Mouse (Mus musculus): ENCODE measurements at regions not wholly inside any gene's neighbourhood (a gene's known extent, or its start where the extent isn't known, plus 50 kb on each side); places are given as distances from the start of the nearest gene placed in this dataset.

GRCm38 (mm10) chr6:109370286-109370685 is 541.8 kb downstream of the Edem1 start:
- 60% methylated on average over 1 of the region's 1 CpGs for WGBS
- Histone ChIP-seq H3K9me3 (ENCODE audit: control insufficient read depth, low read length) (no peaks in the 10 kb centered on the region), H3K9ac (replicated peaks; ENCODE audit: low read length) (no peak overlapping the region), H3K27ac (replicated peaks; ENCODE audit: low read depth, low read length) (no peak overlapping the region), H3K4me2 (ENCODE audit: low read length) (no peak overlapping the region), H3K36me3 (ENCODE audit: control insufficient read depth, insufficient read depth, low read length) (no peaks in the 10 kb centered on the region), H3K4me1 (ENCODE audit: control insufficient read depth, insufficient read depth, low read length) (no peaks in the 10 kb centered on the region), H3K27me3 (ENCODE audit: control insufficient read depth, insufficient read depth, low read length) (no peaks in the 10 kb centered on the region), H3K4me3 (replicated peaks; ENCODE audit: low read depth, low read length) (no peak overlapping the region)
- ATAC-seq (ENCODE audit: low FRiP score, low TSS enrichment) (no peak), DNase-seq (no peak)

GRCm38 (mm10) chr6:109371931-109372330 is 543.5 kb downstream of the Edem1 start:
- no peak overlapping the region for H3K27ac ChIP-seq (replicated peaks; ENCODE audit: low read depth, low read length)
- H3K9me3 ChIP-seq (ENCODE audit: control insufficient read depth, low read length): no peaks in the 10 kb centered on the region
- 71% methylated on average over 3 of the region's 3 CpGs for WGBS
- no peaks in the 10 kb centered on the region for H3K4me1 ChIP-seq (ENCODE audit: control insufficient read depth, insufficient read depth, low read length)
- DNase-seq (no peak), ATAC-seq (ENCODE audit: low FRiP score, low TSS enrichment) (no peak)
- no peaks in the 10 kb centered on the region for H3K36me3 ChIP-seq (ENCODE audit: control insufficient read depth, insufficient read depth, low read length)
- no peaks in the 10 kb centered on the region for H3K27me3 ChIP-seq (ENCODE audit: control insufficient read depth, insufficient read depth, low read length)
- no peak overlapping the region for H3K9ac ChIP-seq (replicated peaks; ENCODE audit: low read length)
- no peak overlapping the region for H3K4me2 ChIP-seq (ENCODE audit: low read length)
- no peak overlapping the region for H3K4me3 ChIP-seq (replicated peaks; ENCODE audit: low read depth, low read length)

- H3K4me3 ChIP-seq (replicated peaks; ENCODE audit: low read depth, low read length): no peak overlapping the region
- no peaks in the 10 kb centered on the region for H3K4me1 ChIP-seq (ENCODE audit: control insufficient read depth, insufficient read depth, low read length)
- H3K4me2 ChIP-seq (ENCODE audit: low read length): no peak overlapping the region
- peak; percentile 10 for DNase-seq
- ATAC-seq (ENCODE audit: low FRiP score, low TSS enrichment): no peak
- no peak overlapping the region for H3K27ac ChIP-seq (replicated peaks; ENCODE audit: low read depth, low read length)
- H3K9me3 ChIP-seq (ENCODE audit: control insufficient read depth, low read length): no peaks in the 10 kb centered on the region
- H3K9ac ChIP-seq (replicated peaks; ENCODE audit: low read length): no peak overlapping the region
- WGBS: 72% methylated on average over 3 of the region's 3 CpGs
- H3K36me3 ChIP-seq (ENCODE audit: control insufficient read depth, insufficient read depth, low read length): no peaks in the 10 kb centered on the region
- no peaks in the 10 kb centered on the region for H3K27me3 ChIP-seq (ENCODE audit: control insufficient read depth, insufficient read depth, low read length)
These were observed 558.8 kb downstream of the Edem1 start for GRCm38 (mm10) chr6:109387212-109387611.

GRCm38 (mm10) chr6:109389781-109390180 is 561.3 kb downstream of the Edem1 start:
- H3K27ac ChIP-seq (replicated peaks; ENCODE audit: low read depth, low read length): no peak overlapping the region
- DNase-seq: no peak
- no peaks in the 10 kb centered on the region for H3K9me3 ChIP-seq (ENCODE audit: control insufficient read depth, low read length)
- no peaks in the 10 kb centered on the region for H3K27me3 ChIP-seq (ENCODE audit: control insufficient read depth, insufficient read depth, low read length)
- no peak for ATAC-seq (ENCODE audit: low FRiP score, low TSS enrichment)
- no peak overlapping the region for H3K4me2 ChIP-seq (ENCODE audit: low read length)
- H3K36me3 ChIP-seq (ENCODE audit: control insufficient read depth, insufficient read depth, low read length): no peaks in the 10 kb centered on the region
- WGBS: 77% methylated on average over 1 of the region's 1 CpGs
- no peaks in the 10 kb centered on the region for H3K4me1 ChIP-seq (ENCODE audit: control insufficient read depth, insufficient read depth, low read length)
- no peak overlapping the region for H3K4me3 ChIP-seq (replicated peaks; ENCODE audit: low read depth, low read length)
- H3K9ac ChIP-seq (replicated peaks; ENCODE audit: low read length): no peak overlapping the region

- DNase-seq (peak; percentile 22), ATAC-seq (ENCODE audit: low FRiP score, low TSS enrichment) (no peak)
- H3K4me3 ChIP-seq (replicated peaks; ENCODE audit: low read depth, low read length): no peak overlapping the region
- no peaks in the 10 kb centered on the region for H3K36me3 ChIP-seq (ENCODE audit: control insufficient read depth, insufficient read depth, low read length)
- no peaks in the 10 kb centered on the region for H3K27me3 ChIP-seq (ENCODE audit: control insufficient read depth, insufficient read depth, low read length)
- no peak overlapping the region for H3K9ac ChIP-seq (replicated peaks; ENCODE audit: low read length)
- H3K9me3 ChIP-seq (ENCODE audit: control insufficient read depth, low read length): no peaks in the 10 kb centered on the region
- 81% methylated on average over 3 of the region's 3 CpGs for WGBS
- no peak overlapping the region for H3K27ac ChIP-seq (replicated peaks; ENCODE audit: low read depth, low read length)
- no peak overlapping the region for H3K4me2 ChIP-seq (ENCODE audit: low read length)
- no peaks in the 10 kb centered on the region for H3K4me1 ChIP-seq (ENCODE audit: control insufficient read depth, insufficient read depth, low read length)
These were observed 570.2 kb downstream of the Edem1 start for GRCm38 (mm10) chr6:109398690-109399089.

GRCm38 (mm10) chr6:109419505-109420239 is 591.2 kb downstream of the Edem1 start:
- Histone ChIP-seq H3K4me2 (ENCODE audit: low read length) (no peak overlapping the region), H3K27ac (replicated peaks; ENCODE audit: low read depth, low read length) (no peak overlapping the region), H3K4me1 (ENCODE audit: control insufficient read depth, insufficient read depth, low read length) (no peaks in the 10 kb centered on the region), H3K9me3 (ENCODE audit: control insufficient read depth, low read length) (no peaks in the 10 kb centered on the region), H3K4me3 (replicated peaks; ENCODE audit: low read depth, low read length) (no peak overlapping the region), H3K9ac (replicated peaks; ENCODE audit: low read length) (no peak overlapping the region), H3K36me3 (ENCODE audit: control insufficient read depth, insufficient read depth, low read length) (no peaks in the 10 kb centered on the region), H3K27me3 (ENCODE audit: control insufficient read depth, insufficient read depth, low read length) (no peaks in the 10 kb centered on the region)
- 89% methylated on average over 5 of the region's 5 CpGs for WGBS
- ATAC-seq (ENCODE audit: low FRiP score, low TSS enrichment) (no peak), DNase-seq (no peak)

GRCm38 (mm10) chr6:109433596-109433995 is 605.2 kb downstream of the Edem1 start:
- no peak for ATAC-seq (ENCODE audit: low FRiP score, low TSS enrichment)

More at GRCm38 (mm10) chr6:109433596-109433995, 605.2 kb downstream of the Edem1 start:
- Histone ChIP-seq H3K27me3 (ENCODE audit: control insufficient read depth, insufficient read depth, low read length) (no peaks in the 10 kb centered on the region), H3K4me2 (ENCODE audit: low read length) (no peak overlapping the region), H3K36me3 (ENCODE audit: control insufficient read depth, insufficient read depth, low read length) (no peaks in the 10 kb centered on the region), H3K9me3 (ENCODE audit: control insufficient read depth, low read length) (no peaks in the 10 kb centered on the region), H3K27ac (replicated peaks; ENCODE audit: low read depth, low read length) (no peak overlapping the region), H3K9ac (replicated peaks; ENCODE audit: low read length) (no peak overlapping the region), H3K4me3 (replicated peaks; ENCODE audit: low read depth, low read length) (no peak overlapping the region), H3K4me1 (ENCODE audit: control insufficient read depth, insufficient read depth, low read length) (no peaks in the 10 kb centered on the region)
- no peak for DNase-seq
- 67% methylated on average over 2 of the region's 2 CpGs for WGBS

All from midbrain, embryonic 14.5 days (tissue).